Mouse (Mus musculus) heart, embryonic 11.5 days (tissue): ENCODE measurements around the gene Itgb1bp1. TPM values are rescaled to one million over a fixed set of nuclear protein-coding genes. Genes with fewer than 3 reads are reported as not detected.
A peak's percentile ranks its signal among the peaks of the same experiment; 100 is the strongest.

Source experiments
- ATAC-seq: fragments of 200-750 bp; cut with Nextera tagmentation; replicated peaks from 2 replicates; pipeline ENCODE4 v1.8.0; 2017; ENCODE audit warnings: moderate library complexity; ENCODE audit not compliant: insufficient number of reproducible peaks, low FRiP score, low TSS enrichment
- H3K27ac ChIP-seq: fragments of 300-500 bp; sonication (generic); 2 replicates; pipeline ENCODE4 v1.5.1; 2014; ENCODE audit warnings: mild to moderate bottlenecking, low read depth, low read length
- H3K27me3 ChIP-seq: fragments of 300-500 bp; sonication (generic); 2 replicates; pipeline ENCODE4 v1.6.1; 2014; ENCODE audit warnings: mild to moderate bottlenecking, low read length, mixed read lengths; ENCODE audit not compliant: control insufficient read depth, insufficient read depth
- H3K36me3 ChIP-seq: fragments of 300-500 bp; sonication (generic); 2 replicates; pipeline ENCODE4 v1.6.1; 2014; ENCODE audit warnings: mild to moderate bottlenecking, low read length, moderate library complexity, mixed read lengths; ENCODE audit not compliant: control insufficient read depth, insufficient read depth
- H3K4me1 ChIP-seq: fragments of 300-500 bp; sonication (generic); 2 replicates; pipeline ENCODE4 v1.6.1; 2014; ENCODE audit warnings: low read length; ENCODE audit not compliant: control insufficient read depth, insufficient read depth
- H3K4me2 ChIP-seq: fragments of 300-500 bp; sonication (generic); 2 replicates; pipeline ENCODE4 v1.6.1; 2014; ENCODE audit warnings: mild to moderate bottlenecking, moderate library complexity
- H3K4me3 ChIP-seq: fragments of 300-500 bp; sonication (generic); 2 replicates; pipeline ENCODE4 v1.5.1; 2014; ENCODE audit warnings: low read depth, low read length
- H3K9ac ChIP-seq: fragments of 300-500 bp; sonication (generic); 2 replicates; pipeline ENCODE4 v1.6.1; 2014; ENCODE audit warnings: mild to moderate bottlenecking, low read depth, low read length, moderate library complexity
- H3K9me3 ChIP-seq: fragments of 300-500 bp; sonication (generic); replicated peaks from 2 replicates; pipeline ENCODE4 v1.6.1; 2016; ENCODE audit warnings: low read length; ENCODE audit not compliant: control insufficient read depth
- WGBS: fragments of 180-500 bp; shearing (Covaris S2); extraction: QIAGEN DNeasy Blood & Tissue Kit; methylation state at CpG from one replicate; pipeline ENCODE4 v1.1.7; 2014; ENCODE audit not compliant: insufficient replicate concordance; 5-methylcytosine and 5-hydroxymethylcytosine counted together
- polyA plus RNA-seq: library from polyadenylated mRNA; unstranded; fragments of >200 nt; fragmentation: Nextera tagmentation; extraction: Ambion mirVana; gene quantifications from 2 replicates; pipeline ENCODE4 v1.2.1, GENCODE M21; 2014

The Itgb1bp1 gene
- polyA plus RNA-seq, 1 experiment from 2014 or later = 41.6 TPM

DNA sequence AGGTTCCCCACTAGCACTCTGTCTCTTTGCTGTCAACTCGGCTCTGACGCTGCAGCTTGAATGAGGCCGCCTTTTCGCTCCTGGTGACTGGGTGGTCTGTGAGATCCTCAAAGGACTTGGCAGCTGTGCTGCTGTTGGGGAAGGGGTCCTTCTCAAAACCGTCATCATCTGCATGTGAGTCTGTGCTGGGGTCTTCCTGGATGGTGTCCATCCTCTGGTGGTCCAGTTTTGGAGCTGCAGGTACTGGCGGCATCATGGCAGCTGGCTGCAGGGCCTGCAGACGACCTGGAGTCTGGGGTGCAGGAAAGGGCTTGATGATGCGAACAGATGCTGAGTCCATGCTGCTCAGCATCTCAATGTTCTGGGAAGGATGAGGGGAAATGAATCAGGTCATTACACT lies 39.2 kb upstream of the Itgb1bp1 start:
- WGBS = 89% methylated on average over 8 of the region's 8 CpGs
- no peak overlapping the region for H3K4me2 ChIP-seq
- no peaks in the 10 kb centered on the region for H3K27me3 ChIP-seq
- H3K27ac ChIP-seq = no peak overlapping the region
- ATAC-seq = no peak
- peaks cover 11% of the 10 kb centered on the region for H3K36me3 ChIP-seq
- 0 out of 2 replicates have a peak, but pooled peaks cover 2% of the 10 kb centered on the region for H3K4me1 ChIP-seq
- H3K4me3 ChIP-seq = no peak overlapping the region
- H3K9ac ChIP-seq = no peak overlapping the region
- H3K9me3 ChIP-seq = no peaks in the 10 kb centered on the region

GRCm38 (mm10) chr12:21324101-21324500 lies 38.0 kb upstream of the Itgb1bp1 start:
- 74% methylated on average over 5 of the region's 5 CpGs for WGBS
- H3K9ac ChIP-seq = no peak overlapping the region
- H3K4me1 ChIP-seq = no peaks in the 10 kb centered on the region
- H3K4me3 ChIP-seq = no peak overlapping the region
- H3K4me2 ChIP-seq = no peak overlapping the region
- no peaks in the 10 kb centered on the region for H3K9me3 ChIP-seq
- no peak for ATAC-seq
- H3K27me3 ChIP-seq = no peaks in the 10 kb centered on the region
- no peak overlapping the region for H3K27ac ChIP-seq
- peaks cover 4% of the 10 kb centered on the region for H3K36me3 ChIP-seq

- 79% methylated on average over 9 of the region's 9 CpGs for WGBS
- Histone ChIP-seq H3K4me2 (no peak overlapping the region), H3K4me3 (no peak overlapping the region), H3K27ac (no peak overlapping the region), H3K9me3 (no peaks in the 10 kb centered on the region), H3K9ac (no peak overlapping the region), H3K4me1 (no peaks in the 10 kb centered on the region), H3K36me3 (peaks cover 4% of the 10 kb centered on the region), H3K27me3 (no peaks in the 10 kb centered on the region)
- ATAC-seq = no peak
These were observed 36.8 kb upstream of the Itgb1bp1 start for GRCm38 (mm10) chr12:21322856-21323255.

DNA sequence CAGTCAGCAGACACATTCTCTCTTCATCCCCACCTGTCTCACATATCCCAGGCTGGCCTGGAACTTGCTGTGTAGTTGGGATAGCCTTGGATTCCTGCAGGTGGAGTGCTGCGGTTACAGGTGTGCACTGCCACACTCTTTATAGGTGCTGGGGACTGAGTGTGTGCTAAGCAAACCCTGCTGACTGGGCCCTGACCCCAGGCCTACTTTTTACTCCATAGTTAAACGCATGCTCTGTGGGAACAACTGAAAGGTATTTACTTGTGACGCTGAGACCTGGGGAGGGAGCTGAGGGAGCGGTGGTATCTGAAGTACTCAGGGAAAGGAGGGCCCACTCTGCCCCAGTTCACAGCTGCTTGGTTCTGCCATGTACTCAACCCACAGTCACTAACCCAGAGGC lies 36.2 kb upstream of the Itgb1bp1 start:
- Histone ChIP-seq H3K27ac (no peak overlapping the region), H3K9ac (no peak overlapping the region), H3K27me3 (no peaks in the 10 kb centered on the region), H3K36me3 (peaks cover 4% of the 10 kb centered on the region), H3K4me2 (no peak overlapping the region), H3K9me3 (no peaks in the 10 kb centered on the region), H3K4me1 (peaks cover under 1% of the 10 kb centered on the region; the same call in 1 of the 2 replicates), H3K4me3 (no peak overlapping the region)
- 83% methylated on average over 4 of the region's 4 CpGs for WGBS
- ATAC-seq = no peak

GRCm38 (mm10) chr12:21321170-21321569 lies 35.1 kb upstream of the Itgb1bp1 start:
- Histone ChIP-seq H3K27me3 (no peaks in the 10 kb centered on the region), H3K9ac (no peak overlapping the region), H3K4me3 (no peak overlapping the region), H3K9me3 (no peaks in the 10 kb centered on the region), H3K36me3 (peaks cover 4% of the 10 kb centered on the region; the same call in 1 of the 2 replicates), H3K4me1 (peaks cover 3% of the 10 kb centered on the region; the same call in 1 of the 2 replicates), H3K4me2 (no peak overlapping the region), H3K27ac (no peak overlapping the region)
- ATAC-seq = no peak
- 80% methylated on average over 9 of the region's 9 CpGs for WGBS

DNA sequence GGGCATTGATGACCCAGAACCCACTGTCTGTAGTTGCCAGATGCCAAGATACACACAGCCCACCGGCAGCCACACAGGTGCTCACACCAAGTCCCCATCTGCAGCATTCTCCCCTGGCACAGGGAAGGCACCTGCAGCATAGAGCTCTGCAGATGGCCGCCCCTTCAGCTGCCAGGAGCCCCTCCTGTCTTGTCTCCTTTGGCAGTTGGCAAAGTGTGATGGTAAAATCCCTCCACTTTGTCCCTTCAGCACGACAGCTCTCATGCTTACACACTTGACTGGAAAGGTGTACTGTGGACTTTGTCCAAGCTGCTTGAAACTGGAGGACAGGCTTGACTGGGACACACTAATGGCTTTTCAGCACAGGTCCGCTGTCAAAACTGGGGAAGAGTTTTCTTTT lies 34.2 kb upstream of the Itgb1bp1 start:
- ATAC-seq = no peak
- WGBS = 74% methylated on average over 4 of the region's 4 CpGs
- no peak overlapping the region for H3K4me3 ChIP-seq
- H3K36me3 ChIP-seq = peaks cover 2% of the 10 kb centered on the region; the same call in 1 of the 2 replicates
- no peak overlapping the region for H3K4me2 ChIP-seq
- no peaks in the 10 kb centered on the region for H3K9me3 ChIP-seq
- no peak overlapping the region for H3K9ac ChIP-seq
- no peak overlapping the region for H3K27ac ChIP-seq
- H3K27me3 ChIP-seq = no peaks in the 10 kb centered on the region
- peaks cover 3% of the 10 kb centered on the region; the same call in 1 of the 2 replicates for H3K4me1 ChIP-seq

- no peak for ATAC-seq
- peaks cover 7% of the 10 kb centered on the region for H3K36me3 ChIP-seq
- 76% methylated on average over 12 of the region's 12 CpGs for WGBS
- H3K4me1 ChIP-seq = peaks cover 3% of the 10 kb centered on the region; the same call in 1 of the 2 replicates
- H3K9ac ChIP-seq = no peak overlapping the region
- H3K4me3 ChIP-seq = no peak overlapping the region
- no peaks in the 10 kb centered on the region for H3K27me3 ChIP-seq
- H3K4me2 ChIP-seq = no peak overlapping the region
- no peaks in the 10 kb centered on the region for H3K9me3 ChIP-seq
- H3K27ac ChIP-seq = no peak overlapping the region
These were observed 32.2 kb upstream of the Itgb1bp1 start for GRCm38 (mm10) chr12:21318143-21318895.

- Histone ChIP-seq H3K36me3 (peaks cover 7% of the 10 kb centered on the region), H3K4me2 (peak overlapping the region; percentile 79), H3K4me1 (peaks cover 3% of the 10 kb centered on the region; the same call in 1 of the 2 replicates), H3K4me3 (peak overlapping the region; percentile 81), H3K9ac (peak overlapping the region; percentile 87; the same call in 1 of the 2 replicates), H3K27me3 (no peaks in the 10 kb centered on the region), H3K9me3 (no peaks in the 10 kb centered on the region), H3K27ac (no peak overlapping the region; the same call in 1 of the 2 replicates)
- WGBS = 36% methylated on average over 7 of the region's 7 CpGs
- ATAC-seq = no peak
These were observed 30.8 kb upstream of the Itgb1bp1 start for GRCm38 (mm10) chr12:21316869-21317265.
